Mouse (Mus musculus) CH12.LX (cell line): ENCODE measurements around the gene Kcnj4.

ENCODE experiments used
- CTCF ChIP-seq, 2 experiments: IDR thresholded peaks in 1 of 2; conservative IDR thresholded peaks in 1 of 2; 2 replicates each; pipeline ENCODE4 v1.5.1; 2011 to 2012; ENCODE audit warnings: low read depth in 2 of 2, low read length in 2 of 2, improper control_type of control experiment in 1 of 2, inconsistent platforms in 1 of 2, mild to moderate bottlenecking in 1 of 2, moderate library complexity in 1 of 2
- E2F4 ChIP-seq: IDR thresholded peaks from 2 replicates; pipeline ENCODE4 v1.6.1; 2011; ENCODE audit warnings: low read depth, low read length, improper control_type of control experiment; ENCODE audit not compliant: insufficient replicate concordance
- MAX ChIP-seq: IDR thresholded peaks from 2 replicates; pipeline ENCODE4 v1.6.1; 2011; ENCODE audit warnings: low read length, improper control_type of control experiment
- NRF1 ChIP-seq: IDR thresholded peaks from 2 replicates; pipeline ENCODE4 v1.6.1; 2014; ENCODE audit warnings: low read depth, mild to moderate bottlenecking, inconsistent platforms, low read length, improper control_type of control experiment, moderate library complexity
- POLR2A ChIP-seq: IDR thresholded peaks from 2 replicates; pipeline ENCODE4 v1.6.1; 2011; ENCODE audit warnings: low read depth, mild to moderate bottlenecking, improper control_type of control experiment, low read length
- POLR2AphosphoS2 ChIP-seq: IDR thresholded peaks from 2 replicates; pipeline ENCODE4 v1.6.1; 2011; ENCODE audit warnings: low read depth, low read length, improper control_type of control experiment

GRCm38 (mm10) chr15:79507055-79507828 lies 2.2 kb upstream of the Kcnj4 start:
- TF ChIP-seq CTCF (conservative IDR thresholded peaks at IDR 0.05 in 1 of 2, IDR thresholded peaks at IDR 0.05 in 1 of 2; ENCODE audit: low read depth in 2 of 2, low read length in 2 of 2) (no peak), NRF1 (no peak), MAX (no peak), POLR2AphosphoS2 (no peak), E2F4 (no peak), POLR2A (no peak)
